Mouse (Mus musculus) natural killer cell, adult 2 months (primary cell): Measurements from ENCODE around the gene Cdt1.
A peak's percentile ranks its signal among the peaks of the same experiment; 100 is the strongest.

Experiments
- DNase-seq, 2 experiments: peaks; one replicate each; pipeline ENCODE4 v3.0.0; 2022; ENCODE audit warnings: low spot score in 2 of 2

Gene Cdt1

DNA sequence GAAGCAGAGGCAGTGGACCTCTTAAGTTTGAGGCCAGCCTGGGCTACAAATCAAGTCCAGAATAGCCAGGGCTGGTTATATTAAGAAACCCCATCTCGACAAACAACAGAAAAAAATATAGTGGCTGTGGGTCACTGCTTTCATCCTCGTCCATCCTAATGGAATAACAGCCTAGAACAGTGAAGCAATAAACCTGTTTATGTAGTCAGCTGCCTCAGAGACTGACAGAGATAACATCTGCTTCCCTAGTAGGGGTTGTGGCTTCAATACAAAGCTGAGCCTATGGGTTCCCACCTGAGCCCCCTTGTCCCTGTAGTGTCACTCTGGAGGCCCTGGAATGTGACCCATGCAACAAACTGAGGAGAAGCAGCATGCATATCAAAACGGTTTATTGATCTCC, 6.4 kb downstream of the Cdt1 start:
- DNase-seq, result no peak

DNA sequence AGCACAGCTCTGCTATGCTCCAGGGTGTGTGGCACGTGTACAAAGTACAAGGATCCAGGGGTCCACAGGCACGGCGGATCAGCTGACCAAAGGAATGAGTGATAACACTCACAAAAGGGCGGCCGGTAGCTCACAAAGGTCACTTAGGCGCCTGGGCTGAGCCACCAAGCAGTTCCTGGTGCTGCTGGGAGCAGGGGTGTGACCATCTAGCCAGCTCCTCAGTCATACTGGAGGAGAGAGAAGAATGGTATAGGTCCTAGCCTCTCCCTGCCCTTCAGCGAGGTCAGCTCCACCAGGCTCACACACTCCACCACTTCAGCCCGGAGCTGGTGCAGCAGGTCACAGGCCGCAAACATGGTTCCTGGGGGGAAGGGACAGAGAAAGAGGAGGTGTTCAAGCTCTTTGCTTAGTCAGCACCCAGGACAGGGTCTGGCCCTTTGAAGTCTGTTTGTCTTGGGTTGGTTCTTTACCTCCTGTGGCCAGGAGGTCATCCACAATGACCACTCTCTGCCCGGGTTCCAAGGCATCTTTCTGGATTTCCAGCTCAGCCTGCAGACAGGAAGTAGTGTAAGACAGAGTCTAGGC, 6.9 kb downstream of the Cdt1 start:
- no peak for DNase-seq

DNA sequence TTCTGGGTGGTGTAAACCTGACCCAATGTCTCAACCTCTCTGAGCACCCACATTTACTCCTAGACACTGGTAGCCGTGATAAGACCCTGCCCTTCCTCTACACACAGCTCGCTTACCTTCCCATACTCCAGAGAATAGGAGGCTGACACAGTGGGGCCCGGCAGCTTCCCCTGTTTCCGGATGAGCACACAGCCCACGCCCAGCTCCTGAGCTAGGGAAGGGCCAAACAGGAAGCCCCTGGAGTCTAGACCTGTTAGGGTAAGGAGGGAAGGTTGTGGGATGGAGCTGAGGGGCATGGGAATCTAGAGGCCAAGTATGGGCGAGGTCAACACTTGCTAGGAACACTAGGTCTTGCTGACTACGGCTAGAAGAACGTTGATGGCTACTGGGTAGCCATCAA, 7.5 kb downstream of the Cdt1 start:
- DNase-seq, result no peak

- DNase-seq, result no peak
Observed at GRCm38 (mm10) chr8:122575735-122576647, 8.2 kb downstream of the Cdt1 start.

GRCm38 (mm10) chr8:122576648-122577022, 8.8 kb downstream of the Cdt1 start, which contains the start of gene Aprt:
Aprt (minus strand) TSS chr8:122576909.
- peak; percentile 91 to 96 for DNase-seq

GRCm38 (mm10) chr8:122577116-122577515, 9.3 kb downstream of the Cdt1 start:
- DNase-seq, result no peak

DNA sequence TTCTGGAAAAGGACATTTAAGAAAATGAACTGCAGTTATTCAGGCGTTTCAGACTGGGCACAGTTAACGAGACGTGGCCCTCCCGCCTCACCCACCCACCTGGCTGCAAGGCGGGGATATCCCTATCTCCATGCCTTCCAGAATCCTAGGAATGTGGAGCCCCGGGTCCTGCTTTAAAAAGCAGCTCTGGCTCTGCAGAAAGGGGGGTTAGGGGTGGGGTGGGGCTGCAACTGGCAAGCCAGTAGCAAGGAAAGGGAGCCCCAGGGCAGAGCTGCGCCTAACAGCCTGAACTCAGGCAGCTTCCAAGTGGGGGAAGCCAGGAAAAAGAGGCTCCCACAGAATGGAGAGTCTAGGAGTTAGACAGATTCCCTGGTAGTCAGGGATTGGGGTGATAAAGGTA, 11.4 kb downstream of the Cdt1 start:
- DNase-seq, result no peak

- no peak for DNase-seq
Observed at GRCm38 (mm10) chr8:122580926-122581325, 13.1 kb downstream of the Cdt1 start.

- no peak for DNase-seq
Observed at GRCm38 (mm10) chr8:122584981-122585380, 17.2 kb downstream of the Cdt1 start.

DNA sequence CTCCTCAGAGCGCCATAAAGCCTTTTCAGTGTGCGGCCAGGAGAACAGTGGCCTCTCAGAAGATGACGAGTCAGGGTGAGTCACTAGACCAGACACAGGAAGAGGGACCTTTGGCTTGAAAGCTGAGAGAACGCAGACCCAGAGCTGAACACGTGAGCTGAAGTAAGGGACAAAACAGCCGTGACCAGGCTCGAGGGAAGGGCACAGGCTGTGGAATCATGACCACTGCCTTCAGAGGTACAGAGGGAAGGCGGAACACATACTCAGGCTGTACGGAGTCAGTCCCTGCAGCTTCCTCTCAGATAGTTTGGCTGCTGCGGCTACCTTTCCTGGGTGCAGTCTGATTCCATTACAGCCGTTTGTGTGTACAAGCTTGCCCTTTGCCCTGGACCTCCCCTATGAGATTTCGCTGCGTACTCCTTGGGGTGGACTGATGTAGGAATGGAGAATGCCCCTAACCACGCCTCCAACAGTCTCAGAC, 17.6 kb downstream of the Cdt1 start:
- no peak for DNase-seq

DNA sequence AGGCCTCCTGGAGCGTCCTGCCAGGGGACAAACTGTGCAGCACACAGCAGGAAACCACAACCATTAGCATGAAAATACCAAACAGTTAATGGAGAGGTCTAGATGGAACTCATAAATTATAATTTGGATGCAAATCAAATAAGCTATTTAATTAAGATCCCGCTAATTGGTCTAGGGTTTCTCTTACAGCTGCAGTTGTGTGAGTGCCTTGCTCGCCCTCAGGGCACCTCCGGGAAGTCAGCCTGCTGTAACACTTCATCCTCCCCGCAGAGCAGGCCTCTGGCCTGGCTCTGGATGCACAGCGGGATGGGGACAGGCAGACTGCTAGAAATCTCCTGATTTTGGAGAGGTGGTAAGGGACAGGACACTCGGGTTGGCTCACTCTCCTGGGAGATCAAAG, 18.4 kb downstream of the Cdt1 start:
- DNase-seq, result no peak

DNA sequence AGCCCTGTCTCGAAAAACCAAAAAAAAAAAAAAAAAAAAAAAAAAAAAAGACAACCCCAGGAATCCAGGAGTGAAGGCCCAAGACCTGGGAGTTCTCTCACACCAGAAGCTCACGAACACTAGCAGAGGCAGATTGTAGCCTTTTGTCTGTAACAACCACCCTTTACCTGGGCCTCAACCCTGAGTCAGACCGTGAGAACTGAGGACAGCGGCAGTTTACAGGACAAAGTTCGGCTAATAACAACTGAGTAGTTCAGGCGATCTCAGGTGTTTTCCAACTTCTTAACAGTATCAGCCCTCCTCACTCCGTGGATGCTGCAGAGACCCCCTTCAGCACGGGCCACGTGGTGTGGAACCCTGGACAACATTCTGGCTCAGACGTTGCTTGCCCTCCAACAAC, 18.9 kb downstream of the Cdt1 start:
- DNase-seq, result no peak

- DNase-seq, result no peak
Observed at GRCm38 (mm10) chr8:122593240-122593639, 25.4 kb downstream of the Cdt1 start.

DNA sequence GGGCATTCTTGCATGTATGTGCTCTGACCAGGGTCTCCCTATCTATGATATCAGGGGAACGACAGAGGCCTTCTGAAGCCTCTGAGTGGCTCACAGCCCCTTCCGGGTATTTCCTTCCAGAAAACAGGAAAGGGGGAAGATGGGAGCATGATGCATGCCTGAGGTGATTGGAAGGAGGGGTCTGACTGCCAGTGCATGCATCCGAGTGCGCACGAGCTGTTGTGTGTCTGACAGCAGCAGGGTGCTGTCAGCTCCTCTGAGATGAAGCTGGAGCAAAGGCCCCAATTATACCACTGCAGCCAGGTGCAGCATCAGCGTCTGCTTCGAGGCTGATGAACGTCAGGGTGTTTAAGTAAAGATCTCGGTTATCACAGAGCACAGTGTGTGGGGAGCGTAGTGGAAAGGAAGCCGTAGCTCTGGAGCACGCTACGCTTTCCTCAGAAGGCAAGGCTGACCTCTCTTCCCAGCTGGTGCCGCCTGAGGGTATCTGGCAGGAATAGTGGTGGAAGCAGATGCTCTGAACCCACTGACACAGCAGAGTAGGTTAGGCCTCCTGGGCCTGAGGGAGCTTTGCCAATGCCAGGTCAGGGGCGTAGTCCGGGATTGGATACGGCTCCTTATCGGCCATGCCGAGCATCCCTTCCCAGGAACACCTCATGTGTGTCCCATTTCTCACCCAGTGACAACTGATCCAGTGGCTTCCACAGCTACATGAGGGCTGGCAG, 26.1 kb downstream of the Cdt1 start:
- no peak for DNase-seq

DNA sequence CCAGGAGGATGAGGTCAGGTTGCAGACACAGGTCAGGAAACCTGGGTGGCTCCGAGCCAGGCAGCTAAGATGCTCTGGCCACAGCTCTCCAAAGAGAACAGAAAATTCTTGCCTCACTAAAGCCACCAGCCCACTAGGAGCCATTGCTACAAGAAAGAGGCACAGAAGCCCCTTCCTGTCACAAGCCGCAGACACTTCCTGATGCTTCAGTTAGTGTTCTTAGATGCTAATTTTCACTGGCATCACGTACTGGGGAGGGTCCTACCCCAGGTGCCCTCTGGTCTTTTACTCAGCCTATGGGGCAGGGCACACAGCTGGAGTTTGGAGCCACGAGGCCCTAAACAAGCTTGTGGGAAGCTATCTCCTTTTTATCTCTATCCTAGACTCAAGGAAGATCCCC, 28.2 kb downstream of the Cdt1 start:
- DNase-seq, result no peak

GRCm38 (mm10) chr8:122600666-122601065, 32.9 kb downstream of the Cdt1 start:
- no peak for DNase-seq

- DNase-seq, result no peak
Observed at GRCm38 (mm10) chr8:122604640-122605039, 36.8 kb downstream of the Cdt1 start.

DNA sequence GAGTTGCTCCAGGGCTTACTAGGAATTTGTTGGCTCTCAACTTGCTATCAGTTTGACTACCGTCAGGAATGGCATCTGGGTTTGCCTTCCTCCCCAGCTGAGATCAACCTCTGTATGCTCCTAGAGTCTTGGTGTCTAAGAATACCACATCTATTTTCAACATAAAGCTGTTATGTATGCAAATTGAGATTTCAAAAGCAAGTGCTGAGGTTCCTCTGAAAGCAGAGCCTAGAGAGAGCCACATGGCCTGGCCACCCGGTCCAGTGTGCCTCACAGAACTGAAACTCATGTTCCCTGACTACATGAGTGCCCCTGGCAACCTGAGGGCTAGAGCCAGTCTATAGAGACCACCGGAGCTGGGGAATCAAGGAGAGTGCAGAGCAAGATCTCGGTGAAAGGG, 37.6 kb downstream of the Cdt1 start:
- no peak for DNase-seq

GRCm38 (mm10) chr8:122606810-122607209, 39.0 kb downstream of the Cdt1 start:
- no peak for DNase-seq

GRCm38 (mm10) chr8:122610209-122610608, 42.4 kb downstream of the Cdt1 start:
- no peak for DNase-seq

GRCm38 (mm10) chr8:122610612-122611277, 42.9 kb downstream of the Cdt1 start:
- no peak for DNase-seq
